Mouse (Mus musculus): ENCODE measurements at regions not wholly inside any gene's neighbourhood (a gene's known extent, or its start where the extent isn't known, plus 50 kb on each side); places are given as distances from the start of the nearest gene placed in this dataset.

DNA sequence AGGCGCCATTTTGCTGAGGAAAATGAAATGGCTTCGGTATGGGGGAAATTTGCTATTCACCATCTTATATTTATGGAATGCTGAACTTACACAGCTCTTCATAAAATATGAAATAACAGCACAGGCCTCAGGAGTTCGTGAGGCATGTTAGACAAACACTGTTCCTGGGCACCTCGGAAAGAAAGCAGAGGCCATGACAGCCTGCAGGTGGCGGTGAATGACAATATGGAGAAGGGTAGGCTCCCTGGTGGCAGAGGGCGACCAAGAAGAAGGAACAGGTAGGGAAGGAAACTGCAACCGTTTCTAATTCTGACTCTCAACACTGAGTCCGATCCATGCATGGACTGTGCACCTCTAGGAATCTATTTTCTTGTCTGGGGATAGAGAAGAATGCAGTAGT is 553.6 kb upstream of the Tmpo start:
- no peaks in the 10 kb centered on the region for H3K36me3 ChIP-seq (replicated peaks; ENCODE audit: control insufficient read depth, insufficient read depth)
- ATAC-seq (ENCODE audit: low FRiP score) (no peak), DNase-seq (ENCODE audit: low spot score) (no peak)
- H3K4me2 ChIP-seq (replicated peaks): no peak overlapping the region
- no peak overlapping the region for H3K4me3 ChIP-seq (replicated peaks; ENCODE audit: low read length)
- H3K27ac ChIP-seq: no peak overlapping the region
- peaks cover 10% of the 10 kb centered on the region; the same call in 1 of the 2 replicates for H3K4me1 ChIP-seq (replicated peaks; ENCODE audit: control insufficient read depth, insufficient read depth, low read length)
- no peaks in the 10 kb centered on the region for H3K9me3 ChIP-seq (ENCODE audit: control insufficient read depth, low read length)
- no peak overlapping the region for H3K9ac ChIP-seq
- H3K27me3 ChIP-seq (ENCODE audit: control insufficient read depth, insufficient read depth, low read length): no peaks in the 10 kb centered on the region
- WGBS: 74% methylated on average over 8 of the region's 8 CpGs

DNA sequence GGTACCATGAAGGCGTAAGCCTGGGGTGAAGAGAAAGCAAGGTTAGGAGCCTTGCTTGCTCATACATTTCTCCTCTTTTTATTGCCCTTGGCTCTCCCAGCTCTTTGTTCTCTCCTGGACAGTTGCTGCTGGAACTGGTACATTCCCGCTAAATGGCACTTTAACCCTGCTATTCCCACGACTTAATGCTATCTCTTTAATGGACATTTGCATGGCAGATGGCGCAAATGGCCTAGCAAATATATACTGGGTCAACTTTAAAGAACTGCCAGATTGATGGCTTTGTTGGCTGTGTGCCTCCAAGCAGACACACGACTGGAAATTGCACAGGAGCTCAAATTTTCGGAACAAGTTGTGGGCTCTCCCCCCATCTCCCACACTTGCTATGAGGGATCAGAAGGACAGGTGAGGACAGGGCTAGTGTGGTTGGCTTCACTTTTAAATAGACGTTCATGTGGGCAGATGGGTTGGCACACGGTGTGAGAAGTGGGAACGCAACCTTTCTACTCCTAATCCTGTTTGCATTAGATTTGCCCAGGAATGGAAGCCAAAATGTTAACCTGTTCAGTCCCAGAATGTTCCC is 551.0 kb upstream of the Tmpo start:
- Histone ChIP-seq H3K36me3 (replicated peaks; ENCODE audit: control insufficient read depth, insufficient read depth) (no peaks in the 10 kb centered on the region), H3K9me3 (ENCODE audit: control insufficient read depth, low read length) (no peaks in the 10 kb centered on the region), H3K4me1 (replicated peaks; ENCODE audit: control insufficient read depth, insufficient read depth, low read length) (peaks cover 10% of the 10 kb centered on the region; the same call in 1 of the 2 replicates), H3K4me2 (replicated peaks) (no peak overlapping the region), H3K27ac (no peak overlapping the region), H3K27me3 (ENCODE audit: control insufficient read depth, insufficient read depth, low read length) (no peaks in the 10 kb centered on the region), H3K4me3 (replicated peaks; ENCODE audit: low read length) (no peak overlapping the region), H3K9ac (no peak overlapping the region)
- ATAC-seq (ENCODE audit: low FRiP score) (no peak), DNase-seq (ENCODE audit: low spot score) (no peak)
- 64% methylated on average over 9 of the region's 9 CpGs for WGBS

- no peak for DNase-seq (ENCODE audit: low spot score)
- 56% methylated on average over 6 of the region's 6 CpGs for WGBS
- Histone ChIP-seq H3K4me2 (replicated peaks) (no peak overlapping the region), H3K9ac (no peak overlapping the region), H3K27me3 (ENCODE audit: control insufficient read depth, insufficient read depth, low read length) (no peaks in the 10 kb centered on the region), H3K36me3 (replicated peaks; ENCODE audit: control insufficient read depth, insufficient read depth) (no peaks in the 10 kb centered on the region), H3K4me3 (replicated peaks; ENCODE audit: low read length) (no peak overlapping the region), H3K4me1 (replicated peaks; ENCODE audit: control insufficient read depth, insufficient read depth, low read length) (peaks cover 5% of the 10 kb centered on the region; the same call in 1 of the 2 replicates), H3K27ac (no peak overlapping the region), H3K9me3 (ENCODE audit: control insufficient read depth, low read length) (no peaks in the 10 kb centered on the region)
- no peak for ATAC-seq (ENCODE audit: low FRiP score)
These were observed 548.9 kb upstream of the Tmpo start for GRCm38 (mm10) chr10:91730062-91730461.

DNA sequence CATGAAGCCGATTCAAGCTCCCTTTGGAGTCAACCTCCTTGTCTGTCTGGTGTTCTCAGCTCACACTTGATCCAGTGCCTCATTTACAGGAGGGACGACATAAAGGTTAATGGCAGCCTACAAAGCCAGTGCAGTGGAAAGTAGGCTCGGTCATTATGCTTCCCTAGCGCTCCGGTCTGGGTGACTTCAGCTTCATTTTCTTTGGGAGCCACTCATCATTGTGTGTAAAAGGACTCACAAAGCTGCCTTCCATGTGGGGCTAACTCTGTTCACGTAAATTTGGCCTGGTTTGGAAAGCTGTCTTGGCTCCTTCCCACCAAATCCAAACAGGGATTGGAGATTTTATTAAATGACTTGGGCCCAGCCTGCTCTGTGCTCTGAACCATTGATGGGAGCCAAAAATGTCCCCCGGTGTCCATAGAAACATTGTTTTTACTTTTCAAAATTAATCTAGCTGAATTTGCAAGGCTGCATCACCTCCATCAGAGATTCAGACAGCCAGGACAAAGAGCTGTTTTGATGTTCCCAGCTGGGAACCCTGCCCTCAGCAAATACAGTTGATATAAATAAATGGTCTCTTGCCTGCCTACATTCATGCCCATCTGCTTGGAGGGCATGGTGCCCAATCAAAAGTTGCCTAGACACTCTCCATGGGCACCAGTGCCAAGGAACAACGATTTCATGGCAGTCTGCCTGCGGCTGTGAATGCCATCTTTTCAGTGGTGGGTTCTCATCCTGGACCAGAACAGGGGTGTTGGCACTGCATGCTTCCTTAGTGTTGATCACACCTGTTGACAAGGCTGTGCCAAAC is 538.7 kb upstream of the Tmpo start:
- Histone ChIP-seq H3K4me3 (replicated peaks; ENCODE audit: low read length) (no peak overlapping the region), H3K9ac (no peak overlapping the region), H3K9me3 (ENCODE audit: control insufficient read depth, low read length) (no peaks in the 10 kb centered on the region), H3K4me1 (replicated peaks; ENCODE audit: control insufficient read depth, insufficient read depth, low read length) (peaks cover 16% of the 10 kb centered on the region), H3K36me3 (replicated peaks; ENCODE audit: control insufficient read depth, insufficient read depth) (no peaks in the 10 kb centered on the region), H3K4me2 (replicated peaks) (no peak overlapping the region), H3K27me3 (ENCODE audit: control insufficient read depth, insufficient read depth, low read length) (no peaks in the 10 kb centered on the region), H3K27ac (peak overlapping the region; percentile 44; the same call in 1 of the 2 replicates)
- 58% methylated on average over 9 of the region's 9 CpGs for WGBS
- DNase-seq (ENCODE audit: low spot score) (peak; percentile 83), ATAC-seq (ENCODE audit: low FRiP score) (peak; percentile 94)

DNA sequence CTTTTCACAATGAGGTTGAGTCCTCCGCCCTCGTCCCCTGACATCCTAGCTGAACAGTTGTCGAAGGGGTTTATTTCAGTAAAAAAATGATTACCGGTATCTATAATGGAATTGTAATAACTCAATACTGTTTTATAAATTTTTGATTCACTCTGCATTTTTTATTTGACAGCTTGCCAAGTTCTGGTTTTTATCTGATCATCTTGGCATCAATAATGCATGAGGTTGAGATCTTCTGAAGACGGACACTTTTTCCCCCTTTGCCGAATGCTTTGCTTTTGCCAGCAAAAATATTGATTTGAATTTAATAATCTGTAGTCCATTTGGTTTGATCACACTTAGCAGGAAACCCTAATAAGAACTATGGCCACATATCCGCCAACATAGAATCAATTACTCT is 535.5 kb upstream of the Tmpo start:
- ATAC-seq (ENCODE audit: low FRiP score) (no peak), DNase-seq (ENCODE audit: low spot score) (peak; percentile 56)
- H3K4me1 ChIP-seq (replicated peaks; ENCODE audit: control insufficient read depth, insufficient read depth, low read length): peaks cover 19% of the 10 kb centered on the region
- H3K9me3 ChIP-seq (ENCODE audit: control insufficient read depth, low read length): no peaks in the 10 kb centered on the region
- no peak overlapping the region for H3K4me3 ChIP-seq (replicated peaks; ENCODE audit: low read length)
- 51% methylated on average over 7 of the region's 7 CpGs for WGBS
- H3K4me2 ChIP-seq (replicated peaks): no peak overlapping the region
- H3K27ac ChIP-seq: peak overlapping the region; percentile 52
- no peaks in the 10 kb centered on the region for H3K36me3 ChIP-seq (replicated peaks; ENCODE audit: control insufficient read depth, insufficient read depth)
- H3K9ac ChIP-seq: no peak overlapping the region
- no peaks in the 10 kb centered on the region for H3K27me3 ChIP-seq (ENCODE audit: control insufficient read depth, insufficient read depth, low read length)

DNA sequence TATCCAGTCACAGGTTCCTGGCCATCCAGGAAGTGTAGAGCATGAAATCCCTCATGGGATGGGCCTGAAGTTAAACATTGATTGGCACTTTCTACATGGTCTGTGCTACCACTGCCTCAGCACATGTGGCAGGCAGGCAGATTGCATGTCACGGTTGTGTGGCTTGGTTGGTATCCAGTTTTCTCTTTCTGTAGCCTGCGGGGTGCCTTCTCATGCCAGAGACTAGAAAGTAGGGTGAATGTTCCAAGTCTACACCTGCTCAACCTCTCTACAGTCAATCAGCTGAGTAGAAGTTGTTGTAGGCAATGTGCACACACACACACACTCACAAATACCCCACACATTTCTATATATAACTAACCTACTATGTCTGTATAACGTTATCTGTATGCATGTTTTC is 533.5 kb upstream of the Tmpo start:
- Histone ChIP-seq H3K4me2 (replicated peaks) (no peak overlapping the region), H3K4me3 (replicated peaks; ENCODE audit: low read length) (no peak overlapping the region), H3K4me1 (replicated peaks; ENCODE audit: control insufficient read depth, insufficient read depth, low read length) (peaks cover 19% of the 10 kb centered on the region), H3K9ac (no peak overlapping the region), H3K36me3 (replicated peaks; ENCODE audit: control insufficient read depth, insufficient read depth) (no peaks in the 10 kb centered on the region), H3K27ac (no peak overlapping the region), H3K9me3 (ENCODE audit: control insufficient read depth, low read length) (no peaks in the 10 kb centered on the region), H3K27me3 (ENCODE audit: control insufficient read depth, insufficient read depth, low read length) (no peaks in the 10 kb centered on the region)
- WGBS: 79% methylated on average over 3 of the region's 3 CpGs
- ATAC-seq (ENCODE audit: low FRiP score) (no peak), DNase-seq (ENCODE audit: low spot score) (no peak)

DNA sequence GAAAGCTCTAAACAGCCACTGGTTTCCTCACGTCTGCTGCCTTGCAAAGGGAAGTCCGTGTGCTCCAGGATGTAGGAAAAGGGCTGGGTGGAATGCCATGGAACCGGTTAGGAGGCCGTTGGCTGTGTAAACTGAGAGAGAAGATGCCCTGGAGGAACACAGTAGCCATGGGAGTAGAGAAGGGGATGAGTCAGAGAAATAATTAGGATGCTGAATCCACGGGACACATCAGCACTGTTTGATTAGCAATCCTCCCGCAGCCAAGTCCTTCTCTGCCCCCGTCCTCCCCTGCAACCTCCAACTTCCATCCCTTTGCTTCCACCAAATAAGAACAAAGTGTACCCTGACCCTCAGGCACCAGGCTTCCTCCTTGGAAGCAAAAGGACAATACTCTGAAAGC is 532.4 kb upstream of the Tmpo start:
- H3K27me3 ChIP-seq (ENCODE audit: control insufficient read depth, insufficient read depth, low read length): no peaks in the 10 kb centered on the region
- peaks cover 19% of the 10 kb centered on the region for H3K4me1 ChIP-seq (replicated peaks; ENCODE audit: control insufficient read depth, insufficient read depth, low read length)
- H3K36me3 ChIP-seq (replicated peaks; ENCODE audit: control insufficient read depth, insufficient read depth): no peaks in the 10 kb centered on the region
- H3K9ac ChIP-seq: no peak overlapping the region
- 44% methylated on average over 7 of the region's 7 CpGs for WGBS
- H3K4me2 ChIP-seq (replicated peaks): no peak overlapping the region
- DNase-seq (ENCODE audit: low spot score) (no peak), ATAC-seq (ENCODE audit: low FRiP score) (no peak)
- no peak overlapping the region for H3K4me3 ChIP-seq (replicated peaks; ENCODE audit: low read length)
- no peak overlapping the region for H3K27ac ChIP-seq
- no peaks in the 10 kb centered on the region for H3K9me3 ChIP-seq (ENCODE audit: control insufficient read depth, low read length)

DNA sequence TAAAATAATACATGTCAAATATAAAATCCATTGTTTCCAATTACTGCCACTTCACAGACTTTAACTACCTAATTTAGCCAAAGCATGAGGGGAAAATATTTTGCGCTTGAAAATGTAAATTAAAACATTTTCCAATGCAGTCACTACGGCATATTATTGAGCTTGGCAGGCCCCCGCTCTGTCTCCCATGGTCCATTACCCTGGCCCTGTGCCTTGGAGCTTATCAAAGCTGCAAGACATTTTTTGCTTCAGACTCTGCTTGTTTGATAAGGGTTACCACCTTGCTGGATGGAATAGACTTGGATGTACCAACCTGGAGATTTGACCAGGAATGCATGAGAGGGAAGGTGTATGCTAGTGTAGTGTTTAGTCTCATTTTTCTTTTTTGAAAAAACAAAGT is 525.7 kb upstream of the Tmpo start:
- H3K27ac ChIP-seq: no peak overlapping the region
- ATAC-seq (ENCODE audit: low FRiP score) (no peak), DNase-seq (ENCODE audit: low spot score) (no peak)
- no peak overlapping the region for H3K4me2 ChIP-seq (replicated peaks)
- no peaks in the 10 kb centered on the region for H3K36me3 ChIP-seq (replicated peaks; ENCODE audit: control insufficient read depth, insufficient read depth)
- no peaks in the 10 kb centered on the region for H3K27me3 ChIP-seq (ENCODE audit: control insufficient read depth, insufficient read depth, low read length)
- H3K4me1 ChIP-seq (replicated peaks; ENCODE audit: control insufficient read depth, insufficient read depth, low read length): no peaks in the 10 kb centered on the region
- H3K4me3 ChIP-seq (replicated peaks; ENCODE audit: low read length): no peak overlapping the region
- H3K9me3 ChIP-seq (ENCODE audit: control insufficient read depth, low read length): no peaks in the 10 kb centered on the region
- H3K9ac ChIP-seq: no peak overlapping the region
- 64% methylated on average over 3 of the region's 3 CpGs for WGBS

DNA sequence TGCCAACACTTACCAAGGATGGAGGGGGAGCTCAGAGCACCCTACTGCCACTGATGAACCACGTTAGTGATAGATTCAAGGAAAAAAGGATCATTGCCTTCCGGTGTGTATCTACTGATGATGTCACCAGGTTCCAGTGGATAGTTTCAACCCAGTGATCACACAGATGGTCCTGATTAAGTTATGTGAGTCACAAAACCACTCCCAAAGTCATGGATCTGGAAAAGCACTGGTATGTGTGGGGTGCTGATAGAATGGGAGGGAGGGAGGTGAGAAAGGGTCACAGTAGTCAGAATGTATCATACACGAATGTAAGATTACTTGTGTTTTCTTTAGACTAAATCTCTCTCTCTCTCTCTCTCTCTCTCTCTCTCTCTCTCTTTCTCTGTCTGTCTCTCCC is 523.6 kb upstream of the Tmpo start:
- Histone ChIP-seq H3K36me3 (replicated peaks; ENCODE audit: control insufficient read depth, insufficient read depth) (no peaks in the 10 kb centered on the region), H3K9ac (no peak overlapping the region), H3K4me1 (replicated peaks; ENCODE audit: control insufficient read depth, insufficient read depth, low read length) (no peaks in the 10 kb centered on the region), H3K27ac (no peak overlapping the region), H3K27me3 (ENCODE audit: control insufficient read depth, insufficient read depth, low read length) (no peaks in the 10 kb centered on the region), H3K4me3 (replicated peaks; ENCODE audit: low read length) (no peak overlapping the region), H3K9me3 (ENCODE audit: control insufficient read depth, low read length) (no peaks in the 10 kb centered on the region), H3K4me2 (replicated peaks) (no peak overlapping the region)
- no peak for DNase-seq (ENCODE audit: low spot score)
- 77% methylated on average over 3 of the region's 3 CpGs for WGBS
- ATAC-seq (ENCODE audit: low FRiP score): no peak
